Mouse (Mus musculus) cerebellum, postnatal 25 days (tissue): ENCODE results near the gene Vmn2r106.

Source experiments
- DNase-seq, 2 experiments: peaks; one replicate each; pipeline ENCODE4 v3.0.0; 2021; ENCODE audit warnings: mixed read lengths in 2 of 2

Gene Vmn2r106

GRCm38 (mm10) chr17:20285453-20285852 is at the start of gene Vmn2r106:
Vmn2r106 (minus strand) TSS chr17:20285553.
- no peak for DNase-seq

GRCm38 (mm10) chr17:20305790-20306189 is 20.4 kb upstream of the Vmn2r106 start:
- DNase-seq: no peak

GRCm38 (mm10) chr17:20286906-20287305 is 1.6 kb upstream of the Vmn2r106 start:
- DNase-seq: no peak

- DNase-seq: no peak
Observed at GRCm38 (mm10) chr17:20255522-20255921, 29.8 kb downstream of the Vmn2r106 start.

- DNase-seq: no peak
Observed at GRCm38 (mm10) chr17:20234952-20235351, 50.4 kb downstream of the Vmn2r106 start, which contains the start of gene Vmn2r105. Vmn2r105 (minus strand) TSS chr17:20235052.
